Mouse (Mus musculus) heart, embryonic 16.5 days (tissue): ENCODE measurements around the gene Hcn1. TPM values are rescaled to one million over a fixed set of nuclear protein-coding genes. Genes with fewer than 3 reads are reported as not detected.

Experiments
- ATAC-seq: fragments of 200-750 bp; cut with Nextera tagmentation; replicated peaks from 2 replicates; pipeline ENCODE4 v1.8.0; 2017; ENCODE audit warnings: moderate number of reproducible peaks; ENCODE audit not compliant: insufficient read depth, low FRiP score; ENCODE audit errors: extremely low read depth
- H3K27ac ChIP-seq: fragments of 300-500 bp; sonication (generic); 2 replicates; pipeline ENCODE4 v1.5.1; 2014; ENCODE audit warnings: mild to moderate bottlenecking, low read length, control low read depth, moderate library complexity
- H3K27me3 ChIP-seq: fragments of 300-500 bp; sonication (generic); 2 replicates; pipeline ENCODE4 v1.6.1; 2014; ENCODE audit warnings: low read length, mixed read lengths; ENCODE audit not compliant: control insufficient read depth, insufficient read depth
- H3K36me3 ChIP-seq: fragments of 300-500 bp; sonication (generic); 2 replicates; pipeline ENCODE4 v1.6.1; 2014; ENCODE audit not compliant: control insufficient read depth, insufficient read depth
- H3K4me1 ChIP-seq: fragments of 300-500 bp; sonication (generic); 2 replicates; pipeline ENCODE4 v1.6.1; 2014; ENCODE audit warnings: low read length, mixed read lengths; ENCODE audit not compliant: control insufficient read depth, insufficient read depth
- H3K4me2 ChIP-seq: fragments of 300-500 bp; sonication (generic); 2 replicates; pipeline ENCODE4 v1.6.1; 2014; ENCODE audit warnings: low read depth, mild to moderate bottlenecking, control low read depth, low read length
- H3K4me3 ChIP-seq: fragments of 300-500 bp; sonication (generic); 2 replicates; pipeline ENCODE4 v1.5.1; 2014; ENCODE audit warnings: mild to moderate bottlenecking, control low read depth, low read length
- H3K9ac ChIP-seq: fragments of 300-500 bp; sonication (generic); 2 replicates; pipeline ENCODE4 v1.6.1; 2014; ENCODE audit warnings: low read length, control low read depth
- H3K9me3 ChIP-seq: fragments of 300-500 bp; sonication (generic); replicated peaks from 2 replicates; pipeline ENCODE4 v1.6.1; 2016; ENCODE audit warnings: low read length; ENCODE audit not compliant: control insufficient read depth
- WGBS: fragments of 180-500 bp; shearing (Covaris S2); extraction: QIAGEN DNeasy Blood & Tissue Kit; methylation state at CpG from one replicate; pipeline ENCODE4 v1.1.7; 2014; 5-methylcytosine and 5-hydroxymethylcytosine counted together
- polyA plus RNA-seq: library from polyadenylated mRNA; unstranded; fragments of >200 nt; fragmentation: Nextera tagmentation; extraction: Ambion mirVana; gene quantifications from 2 replicates; pipeline ENCODE4 v1.2.1, GENCODE M21; 2015

The Hcn1 gene
- polyA plus RNA-seq, 1 experiment from 2014 or later = 0.03 TPM

GRCm38 (mm10) chr13:117671851-117672250 is 69.7 kb downstream of the Hcn1 start:
- Histone ChIP-seq H3K9ac (no peak overlapping the region), H3K27ac (no peak overlapping the region), H3K4me3 (no peak overlapping the region), H3K4me2 (no peak overlapping the region), H3K9me3 (no peaks in the 10 kb centered on the region), H3K4me1 (no peaks in the 10 kb centered on the region), H3K27me3 (no peaks in the 10 kb centered on the region), H3K36me3 (no peaks in the 10 kb centered on the region)
- 89% methylated on average over 1 of the region's 1 CpGs for WGBS
- ATAC-seq = no peak

- Histone ChIP-seq H3K9ac (no peak overlapping the region), H3K36me3 (no peaks in the 10 kb centered on the region), H3K4me2 (no peak overlapping the region), H3K27me3 (no peaks in the 10 kb centered on the region), H3K4me1 (no peaks in the 10 kb centered on the region), H3K9me3 (no peaks in the 10 kb centered on the region), H3K27ac (no peak overlapping the region), H3K4me3 (no peak overlapping the region)
- ATAC-seq = no peak
- 74% methylated on average over 5 of the region's 5 CpGs for WGBS
Observed at GRCm38 (mm10) chr13:117676418-117676817, 74.3 kb downstream of the Hcn1 start.

DNA sequence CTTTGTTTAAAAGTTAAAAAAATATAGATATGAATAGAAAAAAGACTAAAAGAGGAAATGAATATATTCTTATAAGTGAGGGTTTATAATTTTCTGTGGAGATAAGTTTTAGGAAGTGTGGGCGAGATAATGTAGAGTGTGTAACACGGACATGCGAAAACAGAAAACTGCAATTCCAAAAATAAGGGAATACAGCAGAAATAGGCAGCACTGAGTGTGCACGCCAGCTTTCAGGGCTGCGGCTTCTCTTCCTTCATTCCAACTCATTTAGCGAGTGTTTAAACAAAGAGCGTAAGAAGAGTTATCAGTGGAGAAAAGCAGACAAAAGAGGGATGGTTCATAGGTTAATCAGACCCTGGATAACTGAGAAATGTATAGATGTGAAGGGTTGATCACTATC is 85.5 kb downstream of the Hcn1 start:
- H3K36me3 ChIP-seq = no peaks in the 10 kb centered on the region
- no peak overlapping the region for H3K4me2 ChIP-seq
- ATAC-seq = no peak
- WGBS = 75% methylated on average over 7 of the region's 7 CpGs
- H3K9ac ChIP-seq = no peak overlapping the region
- no peaks in the 10 kb centered on the region for H3K9me3 ChIP-seq
- H3K4me1 ChIP-seq = no peaks in the 10 kb centered on the region
- no peaks in the 10 kb centered on the region for H3K27me3 ChIP-seq
- no peak overlapping the region for H3K4me3 ChIP-seq
- H3K27ac ChIP-seq = no peak overlapping the region

DNA sequence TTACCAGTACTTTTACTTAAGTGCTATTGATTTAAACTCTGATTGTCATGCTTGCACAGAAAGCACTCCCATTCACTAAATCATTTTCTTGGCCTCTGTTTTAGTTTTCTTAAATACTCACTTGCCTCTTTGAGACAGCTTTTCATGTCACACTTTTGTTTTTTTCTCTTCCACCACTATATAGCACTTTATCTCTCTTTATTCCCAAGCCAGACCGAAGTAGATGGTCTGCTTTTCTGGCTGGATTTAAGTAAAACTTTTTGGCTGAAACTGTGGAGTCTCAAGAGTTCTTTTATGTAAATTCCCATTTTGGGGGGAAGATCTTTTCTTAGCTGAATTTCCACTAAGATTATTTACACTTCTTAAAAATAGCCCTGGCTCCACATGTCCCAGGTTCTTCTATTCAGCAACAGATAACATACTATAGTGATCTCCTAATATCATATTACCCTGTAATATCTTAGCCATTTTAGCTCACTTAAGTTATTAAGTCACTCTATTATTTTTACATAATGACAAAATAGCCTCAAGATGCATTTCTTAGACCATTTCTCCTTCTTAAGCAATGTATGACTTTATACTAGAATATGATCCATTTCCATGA is 92.7 kb downstream of the Hcn1 start:
- no peak overlapping the region for H3K4me2 ChIP-seq
- H3K4me3 ChIP-seq = no peak overlapping the region
- WGBS = 72% methylated on average over 1 of the region's 1 CpGs
- H3K36me3 ChIP-seq = no peaks in the 10 kb centered on the region
- no peak overlapping the region for H3K9ac ChIP-seq
- no peak for ATAC-seq
- no peaks in the 10 kb centered on the region for H3K27me3 ChIP-seq
- no peaks in the 10 kb centered on the region for H3K9me3 ChIP-seq
- no peaks in the 10 kb centered on the region for H3K4me1 ChIP-seq
- H3K27ac ChIP-seq = no peak overlapping the region

DNA sequence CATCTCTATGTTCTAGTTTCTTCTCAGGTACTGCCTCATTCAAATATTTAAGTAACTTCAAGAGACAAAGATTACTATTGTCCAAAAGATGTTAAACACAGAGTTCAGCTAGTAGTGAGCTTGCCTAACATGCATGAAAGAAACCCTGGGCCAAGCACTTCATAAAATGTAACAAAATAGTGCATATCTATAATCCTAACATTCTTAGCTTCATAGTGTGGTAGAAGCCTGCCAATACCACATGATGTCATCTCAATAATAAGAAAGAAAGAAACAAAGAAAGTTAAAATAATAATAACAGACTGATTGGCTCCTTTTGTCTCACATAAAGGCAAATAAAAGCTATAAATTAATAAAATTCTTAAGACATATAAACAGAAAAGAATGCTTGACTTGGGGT is 103.5 kb downstream of the Hcn1 start:
- no peak overlapping the region for H3K27ac ChIP-seq
- H3K4me3 ChIP-seq = no peak overlapping the region
- peaks cover 14% of the 10 kb centered on the region for H3K4me1 ChIP-seq
- H3K4me2 ChIP-seq = no peak overlapping the region
- no peaks in the 10 kb centered on the region for H3K36me3 ChIP-seq
- ATAC-seq = no peak
- no peaks in the 10 kb centered on the region for H3K9me3 ChIP-seq
- H3K9ac ChIP-seq = no peak overlapping the region
- H3K27me3 ChIP-seq = no peaks in the 10 kb centered on the region

GRCm38 (mm10) chr13:117705997-117706396 is 103.9 kb downstream of the Hcn1 start:
- ATAC-seq = no peak
- WGBS = 79% methylated on average over 3 of the region's 3 CpGs
- Histone ChIP-seq H3K9ac (no peak overlapping the region), H3K4me1 (peaks cover 14% of the 10 kb centered on the region), H3K27me3 (no peaks in the 10 kb centered on the region), H3K4me2 (no peak overlapping the region), H3K9me3 (no peaks in the 10 kb centered on the region), H3K4me3 (no peak overlapping the region), H3K36me3 (no peaks in the 10 kb centered on the region), H3K27ac (no peak overlapping the region)

- no peak overlapping the region for H3K27ac ChIP-seq
- H3K4me2 ChIP-seq = no peak overlapping the region
- H3K36me3 ChIP-seq = no peaks in the 10 kb centered on the region
- no peak for ATAC-seq
- no peaks in the 10 kb centered on the region for H3K9me3 ChIP-seq
- 54% methylated on average over 2 of the region's 2 CpGs for WGBS
- no peaks in the 10 kb centered on the region for H3K27me3 ChIP-seq
- no peak overlapping the region for H3K9ac ChIP-seq
- H3K4me3 ChIP-seq = no peak overlapping the region
- peaks cover 16% of the 10 kb centered on the region for H3K4me1 ChIP-seq
Observed at GRCm38 (mm10) chr13:117706496-117706895, 104.4 kb downstream of the Hcn1 start.

DNA sequence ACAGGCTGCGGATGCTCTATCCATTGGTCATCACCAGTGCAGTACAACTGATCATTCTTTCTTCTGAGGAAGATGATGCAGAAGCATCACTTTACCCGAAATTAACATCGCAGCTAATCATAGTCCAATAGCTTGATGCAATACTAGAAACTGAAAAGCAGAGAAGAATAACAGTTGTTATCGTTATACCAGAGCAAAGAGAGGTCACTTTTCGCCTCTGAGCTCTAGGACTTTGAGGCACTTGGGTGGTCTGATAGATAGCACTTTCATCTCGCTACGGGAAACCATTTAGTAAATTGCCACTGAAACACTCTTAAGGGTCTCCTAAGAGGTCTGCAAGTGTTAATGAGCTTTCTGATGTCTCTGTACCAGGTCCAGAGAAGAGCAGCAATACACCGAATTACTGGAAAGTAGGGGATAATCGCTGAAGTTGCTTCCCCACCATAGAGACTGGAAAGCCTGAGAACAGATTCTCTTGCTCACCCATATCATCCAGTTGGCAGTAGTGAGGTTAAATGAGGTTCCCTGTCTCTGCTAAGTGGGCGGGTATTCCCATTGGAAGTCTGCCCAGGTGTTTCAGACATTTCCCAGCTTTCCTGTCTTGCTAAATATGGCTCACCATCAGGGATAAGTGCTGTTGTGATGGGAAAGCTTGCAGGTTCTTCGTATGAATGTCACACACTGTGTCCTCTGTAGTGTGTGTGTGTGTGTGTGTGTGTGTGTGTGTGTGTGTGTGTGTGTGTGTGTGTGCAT is 105.0 kb downstream of the Hcn1 start:
- H3K27me3 ChIP-seq = no peaks in the 10 kb centered on the region
- H3K9me3 ChIP-seq = no peaks in the 10 kb centered on the region
- peak overlapping the region; percentile 64 for H3K27ac ChIP-seq
- peak overlapping the region; percentile 52 for H3K4me2 ChIP-seq
- 41% methylated on average over 11 of the region's 11 CpGs for WGBS
- H3K4me1 ChIP-seq = peaks cover 16% of the 10 kb centered on the region
- no peak overlapping the region for H3K9ac ChIP-seq
- H3K4me3 ChIP-seq = peak overlapping the region; percentile 12; the same call in 1 of the 2 replicates
- peak; percentile 95 for ATAC-seq
- no peaks in the 10 kb centered on the region for H3K36me3 ChIP-seq

DNA sequence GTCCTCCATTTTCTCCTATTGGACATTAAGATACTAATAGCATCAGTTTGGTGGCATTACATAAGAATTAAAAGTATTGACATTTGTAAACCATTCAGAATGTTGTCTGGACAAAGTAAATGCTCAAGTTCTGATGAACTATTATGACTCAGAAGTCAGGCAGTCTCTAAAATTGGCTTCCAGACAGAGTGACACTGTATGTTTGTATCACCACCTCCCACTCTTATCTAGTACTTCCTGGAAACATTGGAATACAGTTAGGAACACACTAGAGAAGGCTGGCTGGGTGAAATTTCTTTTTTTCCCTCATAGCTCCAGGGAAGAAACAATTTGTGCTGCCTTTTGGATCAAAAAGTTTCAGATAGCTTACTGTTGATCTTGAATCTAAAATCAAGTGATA is 108.7 kb downstream of the Hcn1 start:
- peak overlapping the region; percentile 35; the same call in 1 of the 2 replicates for H3K27ac ChIP-seq
- H3K9ac ChIP-seq = no peak overlapping the region
- ATAC-seq = peak; percentile 41; the same call in 1 of the 2 replicates
- H3K27me3 ChIP-seq = no peaks in the 10 kb centered on the region
- no peaks in the 10 kb centered on the region for H3K9me3 ChIP-seq
- no peak overlapping the region for H3K4me2 ChIP-seq
- no peak overlapping the region for H3K4me3 ChIP-seq
- H3K36me3 ChIP-seq = no peaks in the 10 kb centered on the region
- peaks cover 14% of the 10 kb centered on the region for H3K4me1 ChIP-seq
